Mouse (Mus musculus) limb, embryonic 15.5 days (tissue): Measurements from ENCODE around the gene Zic1. TPM values are rescaled to one million over a fixed set of nuclear protein-coding genes. Genes with fewer than 3 reads are reported as not detected.

Experiments
- ATAC-seq: fragments of 200-750 bp; cut with Nextera tagmentation; 2 replicates; pipeline ENCODE4 v1.8.0; 2017; ENCODE audit warnings: low read depth, moderate TSS enrichment; ENCODE audit not compliant: insufficient number of reproducible peaks, low FRiP score, low TSS enrichment
- H3K27ac ChIP-seq: fragments of 300-500 bp; sonication (generic); 2 replicates; pipeline ENCODE4 v1.5.1; 2015; ENCODE audit warnings: moderate library complexity, mild to moderate bottlenecking, inconsistent platforms
- H3K27me3 ChIP-seq: fragments of 300-500 bp; sonication (generic); 2 replicates; pipeline ENCODE4 v1.6.1; 2015; ENCODE audit warnings: inconsistent platforms
- H3K36me3 ChIP-seq: fragments of 300-500 bp; sonication (generic); 2 replicates; pipeline ENCODE4 v1.6.1; 2015; ENCODE audit warnings: inconsistent platforms
- H3K4me1 ChIP-seq: fragments of 300-500 bp; sonication (generic); 2 replicates; pipeline ENCODE4 v1.6.1; 2015; ENCODE audit warnings: inconsistent platforms
- H3K4me2 ChIP-seq: fragments of 300-500 bp; sonication (generic); 2 replicates; pipeline ENCODE4 v1.6.1; 2015; ENCODE audit warnings: mild to moderate bottlenecking, inconsistent platforms
- H3K4me3 ChIP-seq: fragments of 300-500 bp; sonication (generic); 2 replicates; pipeline ENCODE4 v1.5.1; 2015; ENCODE audit warnings: mild to moderate bottlenecking, inconsistent platforms
- H3K9ac ChIP-seq: fragments of 300-500 bp; sonication (generic); 2 replicates; pipeline ENCODE4 v1.6.1; 2015; ENCODE audit warnings: inconsistent platforms
- H3K9me3 ChIP-seq: fragments of 300-500 bp; sonication (generic); 2 replicates; pipeline ENCODE4 v1.6.1; 2016; ENCODE audit warnings: inconsistent platforms
- WGBS: fragments of 180-500 bp; shearing (Covaris S2); methylation state at CpG from one replicate; pipeline ENCODE4 v1.1.7; 2015; 5-methylcytosine and 5-hydroxymethylcytosine counted together
- polyA plus RNA-seq: library from polyadenylated mRNA; unstranded; fragments of >200 nt; fragmentation: Nextera tagmentation; extraction: Ambion mirVana; gene quantifications from 2 replicates; pipeline ENCODE4 v1.2.1, GENCODE M21; 2015

Gene Zic1
- polyA plus RNA-seq, 1 experiment from 2014 or later = 0.14 TPM

DNA sequence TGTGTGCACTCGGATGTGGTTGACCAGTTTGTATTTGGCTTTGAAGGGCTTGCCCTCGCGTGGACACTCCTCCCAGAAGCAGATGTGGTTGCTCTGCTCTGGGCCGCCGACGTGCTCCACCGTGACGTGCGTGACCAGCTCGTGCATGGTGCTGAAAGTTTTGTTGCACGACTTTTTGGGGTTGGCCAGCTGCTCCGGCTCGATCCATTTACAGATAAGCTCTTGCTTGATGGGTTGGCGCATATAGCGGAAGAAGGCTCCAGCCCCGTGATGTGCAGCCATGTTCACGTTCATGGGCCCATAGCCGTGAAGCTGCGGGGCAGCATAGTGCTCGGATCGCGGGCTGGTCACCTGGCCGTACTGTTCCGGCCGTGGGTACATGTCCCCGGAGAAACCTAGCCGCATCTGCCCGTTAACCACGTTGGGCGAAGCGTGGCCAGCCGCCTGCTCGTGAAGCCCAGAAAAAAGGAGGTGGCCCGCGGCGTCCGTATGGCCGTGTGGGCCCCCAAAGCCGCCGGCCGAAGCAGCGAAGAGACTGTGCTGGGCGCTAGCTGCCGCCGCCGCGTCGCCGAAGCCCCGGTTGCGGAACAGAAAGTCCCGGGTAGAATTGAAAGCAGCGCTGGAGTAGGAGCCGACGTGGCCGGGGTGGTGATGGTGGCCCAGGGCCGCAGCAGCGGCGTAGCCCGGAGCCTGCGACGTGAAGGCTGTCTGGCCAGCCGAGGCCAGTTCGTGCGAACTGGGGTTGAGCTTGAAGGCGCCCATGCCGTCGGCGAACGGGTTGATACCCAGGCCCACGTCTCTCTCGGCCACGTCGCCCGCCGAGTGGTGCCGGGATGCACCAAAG is 1.3 kb downstream of the Zic1 start:
- ATAC-seq = no peak
- Histone ChIP-seq H3K9me3 (no peaks in the 10 kb centered on the region), H3K4me1 (peaks cover 27% of the 10 kb centered on the region), H3K36me3 (no peaks in the 10 kb centered on the region), H3K4me3 (peak overlapping the region; percentile 35), H3K27ac (no peak overlapping the region), H3K27me3 (peaks cover 89% of the 10 kb centered on the region), H3K4me2 (peak overlapping the region; percentile 46), H3K9ac (no peak overlapping the region)
- WGBS = under 1% methylated on average over 77 of the region's 77 CpGs

DNA sequence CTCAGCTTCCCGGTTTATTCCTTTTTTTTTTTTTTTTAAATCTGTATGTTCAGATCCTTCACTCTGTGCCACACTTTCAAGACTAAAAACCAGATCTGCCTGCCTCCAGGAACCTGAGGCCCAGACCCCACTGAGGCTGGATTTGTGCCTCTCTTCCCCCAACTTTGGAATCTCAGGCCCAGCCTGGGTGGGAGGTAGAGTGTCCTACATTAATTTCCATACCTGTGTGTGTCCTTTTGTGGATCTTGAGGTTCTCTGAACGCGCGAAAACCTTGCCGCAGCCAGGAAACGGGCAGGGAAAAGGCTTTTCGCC is 1.8 kb downstream of the Zic1 start:
- Histone ChIP-seq H3K4me3 (peak overlapping the region; percentile 35), H3K36me3 (no peaks in the 10 kb centered on the region), H3K9me3 (no peaks in the 10 kb centered on the region), H3K27me3 (peaks cover 89% of the 10 kb centered on the region), H3K27ac (no peak overlapping the region), H3K9ac (no peak overlapping the region), H3K4me2 (peak overlapping the region; percentile 46; the same call in 1 of the 2 replicates), H3K4me1 (peaks cover 27% of the 10 kb centered on the region)
- under 1% methylated on average over 7 of the region's 7 CpGs for WGBS
- ATAC-seq = no peak

- Histone ChIP-seq H3K9me3 (no peaks in the 10 kb centered on the region), H3K27me3 (peaks cover 84% of the 10 kb centered on the region), H3K9ac (no peak overlapping the region), H3K27ac (no peak overlapping the region), H3K36me3 (no peaks in the 10 kb centered on the region), H3K4me2 (no peak overlapping the region), H3K4me3 (peak overlapping the region; percentile 4; the same call in 1 of the 2 replicates), H3K4me1 (peaks cover 27% of the 10 kb centered on the region)
- no peak for ATAC-seq
- 4% methylated on average over 14 of the region's 14 CpGs for WGBS
Observed at GRCm38 (mm10) chr9:91363011-91363730, 2.4 kb downstream of the Zic1 start.

DNA sequence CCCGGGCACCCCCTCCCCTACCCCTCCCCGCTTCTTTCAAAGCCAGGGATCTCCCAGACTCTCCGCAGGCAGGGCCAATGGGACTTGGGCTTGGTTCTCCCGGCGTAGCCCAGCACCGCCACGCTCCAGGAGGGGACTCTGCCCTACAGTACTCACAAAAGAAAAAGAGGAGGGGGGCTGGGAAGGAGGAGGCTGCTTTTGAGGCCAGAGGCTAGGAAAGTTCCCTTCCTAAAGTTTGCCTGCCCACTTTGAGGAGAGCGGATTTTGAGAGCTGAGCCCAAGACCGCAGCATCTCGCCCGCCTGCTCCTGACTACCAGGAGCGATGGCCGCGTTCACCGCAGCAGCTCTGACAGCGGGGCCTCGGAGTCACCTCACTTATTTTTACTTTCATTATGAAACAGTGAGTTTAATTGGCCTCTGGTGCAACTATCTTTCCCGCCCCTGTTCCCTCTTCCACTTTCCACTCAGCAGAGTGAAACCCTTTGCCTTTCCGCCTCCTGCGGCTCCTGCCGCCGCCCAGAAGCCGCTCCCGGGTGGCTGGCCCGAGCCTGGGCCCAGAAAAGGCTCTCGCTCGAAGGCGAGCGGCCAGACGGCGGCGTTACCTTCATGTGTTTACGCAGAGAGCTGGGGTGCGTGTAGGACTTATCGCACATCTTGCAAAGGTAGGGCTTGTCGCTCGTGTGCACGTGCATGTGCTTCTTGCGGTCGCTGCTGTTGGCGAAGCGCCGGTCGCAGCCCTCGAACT is 3.6 kb downstream of the Zic1 start, which contains the start of gene Zic4:
Zic4 (plus strand) TSS at position 558 of the 746 bp plus-strand sequence.
- no peaks in the 10 kb centered on the region for H3K9me3 ChIP-seq
- no peak within 1 kb of the TSS for H3K9ac ChIP-seq
- peak within 1 kb of the TSS; percentile 36 for H3K4me3 ChIP-seq
- WGBS = 2% methylated on average over 45 of the region's 45 CpGs
- H3K27me3 ChIP-seq = peaks cover 87% of the 10 kb centered on the region
- H3K27ac ChIP-seq = no peak within 1 kb of the TSS
- ATAC-seq = peak; percentile 30; the same call in 1 of the 2 replicates
- peak within 1 kb of the TSS; percentile 44 for H3K4me2 ChIP-seq
- H3K4me1 ChIP-seq = peaks cover 27% of the 10 kb centered on the region
- no peaks in the 10 kb centered on the region for H3K36me3 ChIP-seq

DNA sequence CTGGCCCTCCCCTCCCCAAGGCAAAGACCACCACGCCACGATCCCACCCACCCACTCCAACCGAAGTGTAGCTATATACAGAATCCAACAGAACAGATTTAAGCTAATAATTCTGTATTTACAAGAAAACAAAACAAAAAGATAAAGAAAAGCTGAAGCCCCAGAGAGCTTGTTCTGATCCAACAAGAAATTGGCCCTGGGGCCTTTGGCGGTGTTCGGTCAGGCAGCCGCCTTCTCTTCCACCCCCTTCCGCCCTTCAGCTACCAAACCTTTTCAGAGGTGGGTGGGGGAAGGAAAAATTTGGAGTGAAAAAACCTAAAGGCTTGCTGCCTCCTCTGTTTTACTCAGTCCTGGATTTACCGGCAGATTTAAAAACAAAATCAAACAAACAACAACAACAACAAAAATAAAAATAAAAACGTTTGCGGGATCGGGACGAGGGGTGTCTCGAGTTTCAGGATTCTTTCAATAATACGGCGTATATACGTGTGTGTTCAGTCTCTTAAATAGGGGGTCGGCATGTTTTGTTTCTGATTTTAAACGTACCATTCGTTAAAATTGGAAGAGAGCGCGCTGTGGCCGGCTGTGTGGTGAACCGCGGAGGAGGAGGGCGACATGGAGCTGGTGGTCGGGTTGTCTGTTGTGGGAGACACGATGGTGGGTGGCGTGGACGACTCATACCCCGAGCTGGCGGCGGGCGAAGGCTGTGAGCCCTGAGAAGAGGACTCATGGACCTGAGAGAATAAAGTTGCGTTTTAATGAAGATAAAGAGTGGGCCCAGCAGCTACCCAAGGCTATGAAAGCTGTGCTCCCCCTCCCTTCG is 4.4 kb downstream of the Zic1 start:
- Histone ChIP-seq H3K36me3 (no peaks in the 10 kb centered on the region), H3K9me3 (no peaks in the 10 kb centered on the region), H3K4me2 (peak overlapping the region; percentile 44; the same call in 1 of the 2 replicates), H3K4me3 (peak overlapping the region; percentile 36), H3K4me1 (peaks cover 27% of the 10 kb centered on the region), H3K27me3 (peaks cover 87% of the 10 kb centered on the region), H3K9ac (no peak overlapping the region), H3K27ac (no peak overlapping the region)
- WGBS = 2% methylated on average over 35 of the region's 35 CpGs
- ATAC-seq = no peak

- Histone ChIP-seq H3K27me3 (peaks cover 89% of the 10 kb centered on the region), H3K4me3 (no peak overlapping the region), H3K4me1 (peaks cover 30% of the 10 kb centered on the region), H3K9ac (no peak overlapping the region), H3K36me3 (no peaks in the 10 kb centered on the region), H3K27ac (no peak overlapping the region), H3K9me3 (no peaks in the 10 kb centered on the region), H3K4me2 (no peak overlapping the region)
- ATAC-seq = no peak
- 4% methylated on average over 21 of the region's 21 CpGs for WGBS
Observed at GRCm38 (mm10) chr9:91360151-91361032, 5.2 kb downstream of the Zic1 start.

DNA sequence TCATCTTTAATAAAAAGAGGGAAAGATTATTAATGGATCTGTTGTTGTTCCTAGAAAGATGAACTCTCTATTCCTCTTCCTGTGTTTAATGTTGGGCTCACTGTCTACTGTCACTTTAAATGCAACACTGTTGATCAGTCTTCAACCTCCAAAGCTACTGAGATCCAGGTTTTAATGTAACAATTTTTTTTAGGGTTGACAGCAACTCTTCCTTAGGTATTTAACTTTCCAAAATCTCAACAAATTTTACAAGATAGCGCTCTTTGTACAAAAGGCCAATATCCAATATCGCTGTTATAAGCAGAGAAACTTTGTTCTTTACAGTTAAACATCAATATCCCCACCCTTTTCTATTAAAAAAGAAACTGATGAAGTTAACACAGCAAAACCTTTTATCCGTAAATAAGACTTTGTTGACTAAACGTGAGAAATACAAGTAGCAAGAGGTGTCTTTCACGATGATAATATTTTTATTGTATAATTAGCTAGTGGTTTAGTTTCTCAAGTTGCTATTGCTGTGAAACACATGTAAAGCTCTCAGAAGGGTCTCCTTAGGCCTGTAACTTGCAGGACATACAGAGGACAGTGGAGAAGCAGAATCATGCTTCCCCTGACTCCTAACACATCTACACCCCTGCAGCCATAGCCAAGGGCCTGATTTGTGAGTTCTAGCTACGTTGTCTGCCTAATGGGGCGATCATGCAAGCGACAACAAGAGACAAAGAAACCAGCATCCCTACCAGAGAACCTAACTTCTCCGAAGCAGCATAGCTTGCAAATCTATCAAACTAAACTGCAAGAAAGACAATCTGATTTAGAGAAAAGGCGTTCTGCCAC is 6.5 kb downstream of the Zic1 start:
- H3K4me1 ChIP-seq = peaks cover 20% of the 10 kb centered on the region
- H3K9ac ChIP-seq = no peak overlapping the region
- no peaks in the 10 kb centered on the region for H3K9me3 ChIP-seq
- H3K4me3 ChIP-seq = no peak overlapping the region
- H3K4me2 ChIP-seq = no peak overlapping the region
- peaks cover 90% of the 10 kb centered on the region for H3K27me3 ChIP-seq
- 10% methylated on average over 10 of the region's 10 CpGs for WGBS
- H3K27ac ChIP-seq = no peak overlapping the region
- no peaks in the 10 kb centered on the region for H3K36me3 ChIP-seq
- ATAC-seq = no peak

DNA sequence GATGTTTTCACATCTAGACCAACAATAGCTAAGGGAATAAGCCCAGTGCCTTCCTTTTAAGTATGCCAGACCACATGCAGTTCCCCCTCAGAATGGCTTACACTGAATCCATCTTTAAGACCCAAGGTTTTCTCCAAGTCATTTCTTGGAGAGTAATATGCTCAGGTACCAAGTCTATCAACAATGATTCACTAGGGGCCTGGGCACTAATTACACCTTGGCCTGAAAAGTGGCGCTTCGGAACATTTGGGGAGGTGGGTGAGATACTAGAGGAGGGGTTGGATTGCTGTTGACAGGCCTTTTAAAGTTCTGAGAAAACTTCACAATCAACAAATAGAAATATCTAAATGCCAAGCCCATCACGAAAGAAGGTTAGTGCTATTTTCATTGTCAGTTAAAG is 8.3 kb downstream of the Zic1 start:
- Histone ChIP-seq H3K4me1 (peaks cover 19% of the 10 kb centered on the region; the same call in 1 of the 2 replicates), H3K4me3 (no peak overlapping the region), H3K9ac (no peak overlapping the region), H3K27ac (no peak overlapping the region), H3K9me3 (no peaks in the 10 kb centered on the region), H3K27me3 (peaks cover 87% of the 10 kb centered on the region), H3K4me2 (no peak overlapping the region), H3K36me3 (no peaks in the 10 kb centered on the region)
- ATAC-seq = no peak
- 6% methylated on average over 3 of the region's 3 CpGs for WGBS

DNA sequence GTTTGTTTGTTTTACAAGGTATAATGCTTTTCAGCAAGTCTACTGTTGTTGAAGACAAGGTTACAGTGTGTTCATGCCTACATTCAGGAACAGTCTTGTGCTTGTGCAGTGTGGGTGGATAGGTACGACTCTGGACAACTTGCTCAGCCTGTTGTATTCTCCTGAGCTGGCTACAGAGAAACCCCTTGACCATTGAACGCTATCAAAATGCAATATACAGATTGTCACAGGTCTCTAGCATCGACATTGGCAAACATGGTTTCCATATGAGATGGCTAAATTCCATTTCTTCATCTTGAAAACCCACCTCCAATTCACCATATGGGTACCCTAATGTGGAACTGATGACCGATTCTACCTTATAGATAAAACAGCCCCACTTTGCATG is 9.3 kb downstream of the Zic1 start:
- Histone ChIP-seq H3K4me1 (peaks cover 10% of the 10 kb centered on the region; the same call in 1 of the 2 replicates), H3K27ac (no peak overlapping the region), H3K9me3 (no peaks in the 10 kb centered on the region), H3K4me2 (no peak overlapping the region), H3K4me3 (no peak overlapping the region), H3K36me3 (no peaks in the 10 kb centered on the region), H3K9ac (no peak overlapping the region), H3K27me3 (peaks cover 84% of the 10 kb centered on the region)
- no peak for ATAC-seq
- 12% methylated on average over 4 of the region's 4 CpGs for WGBS
